Mouse (Mus musculus) MEL (cell line): ENCODE data around the gene Pyy. TPM values are rescaled to one million over a fixed set of nuclear protein-coding genes. Genes with fewer than 3 reads are reported as not detected.

Experiments
- DNase-seq: peaks from one replicate; pipeline ENCODE4 v3.0.0; 2011; ENCODE audit warnings: low read depth, low spot score
- H3K27ac ChIP-seq: 2 replicates; pipeline ENCODE4 v1.5.1; 2012; ENCODE audit warnings: low read depth, mild to moderate bottlenecking, control low read depth, low read length, moderate library complexity; ENCODE audit not compliant: control insufficient read depth
- H3K27me3 ChIP-seq, 2 experiments: fragments of 150-350 bp in 1 of 2; sonication (generic) in 1 of 2; 2 replicates each; pipeline ENCODE4 v1.6.1; 2012; ENCODE audit warnings: low read length in 2 of 2, mild to moderate bottlenecking in 2 of 2, improper control_type of control experiment in 1 of 2, moderate library complexity in 1 of 2; ENCODE audit not compliant: insufficient read depth in 2 of 2, control insufficient read depth in 1 of 2
- H3K36me3 ChIP-seq, 2 experiments: 2 replicates each; pipeline ENCODE4 v1.6.1; 2012 to 2014; ENCODE audit warnings: low read length in 2 of 2, improper control_type of control experiment in 1 of 2, inconsistent platforms in 1 of 2, mild to moderate bottlenecking in 1 of 2; ENCODE audit not compliant: insufficient read depth in 2 of 2, control insufficient read depth in 1 of 2
- H3K4me1 ChIP-seq, 2 experiments: fragments of 150-350 bp in 1 of 2; sonication (generic) in 1 of 2; 2 replicates each; pipeline ENCODE4 v1.6.1; 2012; ENCODE audit warnings: low read length in 2 of 2, improper control_type of control experiment in 1 of 2, mild to moderate bottlenecking in 1 of 2; ENCODE audit not compliant: insufficient read depth in 2 of 2, control insufficient read depth in 1 of 2
- H3K4me3 ChIP-seq, 2 experiments: fragments of 150-350 bp in 1 of 2; sonication (generic) in 1 of 2; 2 replicates each; pipeline ENCODE4 v1.5.1; 2012; ENCODE audit warnings: low read depth in 2 of 2, low read length in 2 of 2, mild to moderate bottlenecking in 2 of 2, moderate library complexity in 2 of 2, control low read depth in 1 of 2, improper control_type of control experiment in 1 of 2; ENCODE audit not compliant: control insufficient read depth in 1 of 2, insufficient read depth in 1 of 2
- H3K79me2 ChIP-seq: 2 replicates; pipeline ENCODE4 v1.6.1; 2012; ENCODE audit warnings: mild to moderate bottlenecking, low read length, moderate library complexity; ENCODE audit not compliant: control insufficient read depth, poor library complexity, insufficient read depth
- H3K9ac ChIP-seq: 2 replicates; pipeline ENCODE4 v1.6.1; 2012; ENCODE audit warnings: low read depth, mild to moderate bottlenecking, control low read depth, low read length, moderate library complexity; ENCODE audit not compliant: control insufficient read depth, poor library complexity, severe bottlenecking
- H3K9me3 ChIP-seq: fragments of 150-350 bp; sonication (generic); replicated peaks from 2 replicates; pipeline ENCODE4 v1.6.1; 2012; ENCODE audit warnings: mild to moderate bottlenecking, low read length, improper control_type of control experiment, moderate library complexity; ENCODE audit not compliant: insufficient read depth
- BHLHE40 ChIP-seq: IDR thresholded peaks from 2 replicates; pipeline ENCODE4 v1.6.1; 2012; ENCODE audit warnings: low read depth, mild to moderate bottlenecking, inconsistent platforms, low read length, improper control_type of control experiment, borderline replicate concordance
- CHD1 ChIP-seq: IDR thresholded peaks from 2 replicates; pipeline ENCODE4 v1.6.1; 2012; ENCODE audit warnings: low read depth, mild to moderate bottlenecking, inconsistent platforms, low read length, improper control_type of control experiment
- CHD2 ChIP-seq: IDR thresholded peaks from 2 replicates; pipeline ENCODE4 v1.6.1; 2011; ENCODE audit warnings: low read length, improper control_type of control experiment
- CTCF ChIP-seq, 3 experiments: IDR thresholded peaks in 2 of 3; conservative IDR thresholded peaks in 1 of 3; 2 replicates each; pipeline ENCODE4 v1.5.1; 2011 to 2012; ENCODE audit warnings: low read length in 3 of 3, low read depth in 2 of 3, mild to moderate bottlenecking in 2 of 3, improper control_type of control experiment in 1 of 3, inconsistent platforms in 1 of 3, mixed read lengths in 1 of 3, moderate library complexity in 1 of 3; ENCODE audit not compliant: control insufficient read depth in 1 of 3, insufficient read depth in 1 of 3, poor library complexity in 1 of 3, severe bottlenecking in 1 of 3
- E2F4 ChIP-seq: IDR thresholded peaks from 2 replicates; pipeline ENCODE4 v1.6.1; 2011; ENCODE audit warnings: low read depth, low read length, improper control_type of control experiment, borderline replicate concordance
- ELF1 ChIP-seq: IDR thresholded peaks from 2 replicates; pipeline ENCODE4 v1.6.1; 2014; ENCODE audit warnings: low read depth, mild to moderate bottlenecking, inconsistent platforms, low read length, improper control_type of control experiment, moderate library complexity
- EP300 ChIP-seq, 2 experiments: IDR thresholded peaks; 2 replicates each; pipeline ENCODE4 v1.6.1; 2011; ENCODE audit warnings: improper control_type of control experiment in 2 of 2, low read length in 2 of 2, low read depth in 1 of 2, mild to moderate bottlenecking in 1 of 2
- ETS1 ChIP-seq: IDR thresholded peaks from 2 replicates; pipeline ENCODE4 v1.6.1; 2012; ENCODE audit warnings: low read depth, mild to moderate bottlenecking, inconsistent platforms, low read length, improper control_type of control experiment, moderate library complexity
- GABPA ChIP-seq: IDR thresholded peaks from 2 replicates; pipeline ENCODE4 v1.6.1; 2012; ENCODE audit warnings: low read depth, mild to moderate bottlenecking, inconsistent platforms, low read length, improper control_type of control experiment, moderate library complexity
- GATA1 ChIP-seq: IDR thresholded peaks from 2 replicates; pipeline ENCODE4 v1.6.1; 2011; ENCODE audit warnings: low read depth, low read length, improper control_type of control experiment
- HCFC1 ChIP-seq: IDR thresholded peaks from 2 replicates; pipeline ENCODE4 v1.6.1; 2012; ENCODE audit warnings: low read depth, mild to moderate bottlenecking, inconsistent platforms, low read length, improper control_type of control experiment, moderate library complexity
- KAT2A ChIP-seq: conservative IDR thresholded peaks from 2 replicates; pipeline ENCODE4 v1.6.1; 2012; ENCODE audit warnings: low read depth, low read length, improper control_type of control experiment, inconsistent platforms
- MAFK ChIP-seq: IDR thresholded peaks from 2 replicates; pipeline ENCODE4 v1.6.1; 2011; ENCODE audit warnings: low read depth, mild to moderate bottlenecking, low read length, improper control_type of control experiment, borderline replicate concordance
- MAX ChIP-seq: IDR thresholded peaks from 2 replicates; pipeline ENCODE4 v1.6.1; 2011; ENCODE audit warnings: low read length, improper control_type of control experiment
- MAZ ChIP-seq: IDR thresholded peaks from 2 replicates; pipeline ENCODE4 v1.6.1; 2012; ENCODE audit warnings: low read depth, mild to moderate bottlenecking, inconsistent platforms, low read length, improper control_type of control experiment
- MEF2A ChIP-seq: IDR thresholded peaks from 2 replicates; pipeline ENCODE4 v1.6.1; 2014; ENCODE audit warnings: low read depth, mild to moderate bottlenecking, inconsistent platforms, low read length, improper control_type of control experiment; ENCODE audit not compliant: poor library complexity, insufficient replicate concordance, severe bottlenecking; ENCODE audit errors: extremely low read depth
- MXI1 ChIP-seq: IDR thresholded peaks from 2 replicates; pipeline ENCODE4 v1.6.1; 2011; ENCODE audit warnings: mild to moderate bottlenecking, low read depth, low read length, improper control_type of control experiment
- MYB ChIP-seq: IDR thresholded peaks from 2 replicates; pipeline ENCODE4 v1.6.1; 2011; ENCODE audit warnings: mild to moderate bottlenecking, low read depth, low read length, improper control_type of control experiment
- MYC ChIP-seq: IDR thresholded peaks from 2 replicates; pipeline ENCODE4 v1.6.1; 2011; ENCODE audit warnings: low read depth, mild to moderate bottlenecking, low read length, improper control_type of control experiment, moderate library complexity
- NELFE ChIP-seq: IDR thresholded peaks from 2 replicates; pipeline ENCODE4 v1.6.1; 2011; ENCODE audit warnings: low read depth, low read length, improper control_type of control experiment
- NRF1 ChIP-seq: IDR thresholded peaks from 2 replicates; pipeline ENCODE4 v1.6.1; 2014; ENCODE audit warnings: low read depth, mild to moderate bottlenecking, inconsistent platforms, low read length, improper control_type of control experiment, moderate library complexity; ENCODE audit not compliant: poor library complexity, insufficient read depth, severe bottlenecking
- POLR2A ChIP-seq, 2 experiments: IDR thresholded peaks; 2 replicates each; pipeline ENCODE4 v1.6.1; 2011 to 2012; ENCODE audit warnings: low read length in 2 of 2, mild to moderate bottlenecking in 2 of 2, control low read depth in 1 of 2, improper control_type of control experiment in 1 of 2, low read depth in 1 of 2, moderate library complexity in 1 of 2; ENCODE audit not compliant: control insufficient read depth in 1 of 2, insufficient read depth in 1 of 2, poor library complexity in 1 of 2
- POLR2AphosphoS2 ChIP-seq: IDR thresholded peaks from 2 replicates; pipeline ENCODE4 v1.6.1; 2011; ENCODE audit warnings: low read length, improper control_type of control experiment
- POLR2AphosphoS5 ChIP-seq: IDR thresholded peaks from 2 replicates; pipeline ENCODE4 v1.6.1; 2012; ENCODE audit warnings: low read depth, borderline replicate concordance, mild to moderate bottlenecking, inconsistent platforms, low read length, moderate library complexity, mixed read lengths
- RAD21 ChIP-seq: IDR thresholded peaks from 2 replicates; pipeline ENCODE4 v1.6.1; 2011; ENCODE audit warnings: mild to moderate bottlenecking, low read depth, low read length, improper control_type of control experiment
- RCOR1 ChIP-seq: IDR thresholded peaks from 2 replicates; pipeline ENCODE4 v1.6.1; 2012; ENCODE audit warnings: low read depth, mild to moderate bottlenecking, inconsistent platforms, low read length, improper control_type of control experiment
- SIN3A ChIP-seq: IDR thresholded peaks from 2 replicates; pipeline ENCODE4 v1.6.1; 2012; ENCODE audit warnings: low read length, improper control_type of control experiment, inconsistent platforms
- SMC3 ChIP-seq: IDR thresholded peaks from 2 replicates; pipeline ENCODE4 v1.6.1; 2011; ENCODE audit warnings: low read depth, low read length, improper control_type of control experiment
- TAL1 ChIP-seq: IDR thresholded peaks from 2 replicates; pipeline ENCODE4 v1.6.1; 2012; ENCODE audit warnings: mild to moderate bottlenecking, inconsistent platforms, low read length, moderate library complexity, mixed read lengths
- TBP ChIP-seq: IDR thresholded peaks from 2 replicates; pipeline ENCODE4 v1.8.0; 2011; ENCODE audit warnings: low read depth, low read length, improper control_type of control experiment
- TCF12 ChIP-seq: IDR thresholded peaks from 2 replicates; pipeline ENCODE4 v1.6.1; 2014; ENCODE audit warnings: low read depth, mild to moderate bottlenecking, inconsistent platforms, low read length, improper control_type of control experiment, moderate library complexity
- UBTF ChIP-seq: IDR thresholded peaks from 2 replicates; pipeline ENCODE4 v1.6.1; 2012; ENCODE audit warnings: low read depth, mild to moderate bottlenecking, inconsistent platforms, low read length, improper control_type of control experiment, moderate library complexity, borderline replicate concordance; ENCODE audit not compliant: insufficient read depth
- USF1 ChIP-seq: IDR thresholded peaks from 2 replicates; pipeline ENCODE4 v1.6.1; 2014; ENCODE audit warnings: low read depth, mild to moderate bottlenecking, inconsistent platforms, low read length, improper control_type of control experiment, moderate library complexity
- USF2 ChIP-seq, 2 experiments: IDR thresholded peaks; 2 replicates each; pipeline ENCODE4 v1.6.1; 2011 to 2012; ENCODE audit warnings: improper control_type of control experiment in 2 of 2, low read length in 2 of 2, borderline replicate concordance in 1 of 2, inconsistent platforms in 1 of 2, low read depth in 1 of 2, mild to moderate bottlenecking in 1 of 2; ENCODE audit not compliant: insufficient read depth in 1 of 2
- ZC3H11A ChIP-seq: IDR thresholded peaks from 2 replicates; pipeline ENCODE4 v1.6.1; 2012; ENCODE audit warnings: low read depth, mild to moderate bottlenecking, inconsistent platforms, low read length, improper control_type of control experiment
- ZKSCAN1 ChIP-seq: IDR thresholded peaks from 2 replicates; pipeline ENCODE4 v1.6.1; 2012; ENCODE audit warnings: low read depth, mild to moderate bottlenecking, inconsistent platforms, low read length, improper control_type of control experiment, moderate library complexity
- ZMIZ1 ChIP-seq: IDR thresholded peaks from 2 replicates; pipeline ENCODE4 v1.6.1; 2012; ENCODE audit warnings: low read depth, mild to moderate bottlenecking, inconsistent platforms, low read length, improper control_type of control experiment, moderate library complexity
- ZNF384 ChIP-seq: IDR thresholded peaks from 2 replicates; pipeline ENCODE4 v1.6.1; 2012; ENCODE audit warnings: low read depth, mild to moderate bottlenecking, inconsistent platforms, low read length, improper control_type of control experiment
- polyA plus RNA-seq, 2 experiments: library from polyadenylated mRNA; stranded (reverse) in 1 of 2; unstranded in 1 of 2; fragments of >175 nt in 1 of 2; fragments of >200 nt in 1 of 2; gene quantifications; 2 replicates each; pipeline versions ENCODE4 v1.2.1 to v1.2.4; 2012; ENCODE audit warnings: low replicate concordance in 2 of 2, low read depth in 1 of 2; ENCODE audit not compliant: insufficient read length in 2 of 2, insufficient read depth in 1 of 2, missing spikeins in 1 of 2
- total RNA-seq: library from RNA; depleted of rRNA; stranded (reverse); fragments of 300-350 nt; gene quantifications from 2 replicates; pipeline ENCODE4 v1.2.3, GENCODE M21; 2012

The Pyy gene
- total and polyA plus RNA-seq, 3 experiments, result not detected

DNA sequence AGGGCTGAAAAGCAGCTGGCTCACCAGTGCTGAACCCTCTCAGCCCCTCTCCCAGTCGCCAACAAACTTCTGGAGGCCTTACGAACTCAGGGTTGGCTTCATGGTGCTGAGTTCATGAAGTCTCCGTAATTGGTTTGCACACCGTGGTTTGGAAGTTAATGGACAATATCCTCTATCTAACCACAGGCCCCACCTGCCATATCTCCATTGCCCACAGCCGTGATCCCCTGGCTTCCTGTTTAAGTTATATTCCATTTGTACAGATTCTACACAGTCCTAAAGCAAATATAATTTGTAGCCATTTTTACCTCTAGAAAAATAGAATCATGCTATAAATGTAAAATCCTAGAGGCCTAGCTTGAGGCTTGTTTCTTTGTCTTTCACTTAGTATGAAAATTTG is 34.9 kb downstream of the Pyy start:
- Histone ChIP-seq H3K36me3 (peaks cover 0 to 4% of the 10 kb centered on the region in 2 experiments; a peak in 2 of 4 replicates), H3K4me1 (peaks cover 5 to 9% of the 10 kb centered on the region in 2 experiments; a peak in 2 of 4 replicates), H3K27ac (no peak overlapping the region), H3K9ac (no peak overlapping the region), H3K27me3 (no peaks in the 10 kb centered on the region), H3K9me3 (no peaks in the 10 kb centered on the region), H3K79me2 (no peaks in the 10 kb centered on the region), H3K4me3 (no peak overlapping the region)
- peak; percentile 54 for DNase-seq
- no peak for TF ChIP-seq E2F4
- no peak for TF ChIP-seq CTCF (IDR thresholded peaks at IDR 0.05 in 2 of 3, conservative IDR thresholded peaks at IDR 0.05 in 1 of 3; ENCODE audit: control insufficient read depth in 1 of 3, insufficient read depth in 1 of 3, low read depth in 2 of 3, low read length in 3 of 3, poor library complexity in 1 of 3, severe bottlenecking in 1 of 3)
- peak; percentile 61 for TF ChIP-seq EP300 (IDR thresholded peaks at IDR 0.05; ENCODE audit: low read depth in 1 of 2, low read length in 2 of 2)
- no peak for TF ChIP-seq KAT2A
- no peak for TF ChIP-seq TCF12
- TF ChIP-seq ZMIZ1, result no peak
- TF ChIP-seq HCFC1, result no peak
- TF ChIP-seq MAZ, result no peak
- TF ChIP-seq SIN3A, result no peak
- TF ChIP-seq BHLHE40, result 0 out of 2 replicates have a peak, but pooled peaks have one; percentile 21
- TF ChIP-seq ZC3H11A, result no peak
- no peak for TF ChIP-seq NELFE
- TF ChIP-seq USF2 (IDR thresholded peaks at IDR 0.05; ENCODE audit: borderline replicate concordance in 1 of 2, insufficient read depth in 1 of 2, low read depth in 1 of 2, low read length in 2 of 2), result no peak
- no peak for TF ChIP-seq TBP
- TF ChIP-seq UBTF, result no peak
- TF ChIP-seq MYC, result no peak
- TF ChIP-seq CHD2, result no peak
- no peak for TF ChIP-seq ELF1
- no peak for TF ChIP-seq ZKSCAN1
- no peak for TF ChIP-seq MEF2A
- no peak for TF ChIP-seq CHD1
- TF ChIP-seq MAFK, result peak; percentile 29; the same call in 1 of the 2 replicates
- no peak for TF ChIP-seq POLR2AphosphoS5
- no peak for TF ChIP-seq TAL1
- no peak for TF ChIP-seq MXI1
- no peak for TF ChIP-seq GABPA
- TF ChIP-seq GATA1, result peak; percentile 49; the same call in 1 of the 2 replicates
- no peak for TF ChIP-seq MAX
- peak; percentile 67; the same call in 1 of the 2 replicates for TF ChIP-seq RCOR1
- TF ChIP-seq USF1, result no peak
- 0 out of 2 replicates have a peak, but pooled peaks have one; percentile 24 for TF ChIP-seq ETS1
- no peak for TF ChIP-seq POLR2A (IDR thresholded peaks at IDR 0.05; ENCODE audit: control insufficient read depth in 1 of 2, insufficient read depth in 1 of 2, low read depth in 1 of 2, low read length in 2 of 2, poor library complexity in 1 of 2)
- no peak for TF ChIP-seq RAD21
- TF ChIP-seq SMC3, result no peak
- TF ChIP-seq MYB, result no peak
- TF ChIP-seq NRF1, result no peak
- no peak for TF ChIP-seq ZNF384
- no peak for TF ChIP-seq POLR2AphosphoS2
